Mouse (Mus musculus) midbrain, postnatal 0 days (tissue): Measurements from ENCODE around the gene Aunip. TPM values are rescaled to one million over a fixed set of nuclear protein-coding genes. Genes with fewer than 3 reads are reported as not detected.

Source experiments
- ATAC-seq: fragments of 200-750 bp; cut with Nextera tagmentation; 2 replicates; pipeline ENCODE4 v1.8.0; 2017; ENCODE audit warnings: moderate number of reproducible peaks, mild to moderate bottlenecking, moderate TSS enrichment, moderate library complexity; ENCODE audit not compliant: low FRiP score
- DNase-seq: peaks from one replicate; pipeline ENCODE4 v3.0.0-alpha.2; 2015; ENCODE audit warnings: low spot score
- H3K27ac ChIP-seq: fragments of 300-500 bp; sonication (generic); 2 replicates; pipeline ENCODE4 v1.5.1; 2014; ENCODE audit warnings: low read depth, mild to moderate bottlenecking, low read length, mixed read lengths
- H3K27me3 ChIP-seq: fragments of 300-500 bp; sonication (generic); 2 replicates; pipeline ENCODE4 v1.6.1; 2014; ENCODE audit warnings: low read length, control low read depth, mixed read lengths; ENCODE audit not compliant: insufficient read depth
- H3K36me3 ChIP-seq: fragments of 300-500 bp; sonication (generic); 2 replicates; pipeline ENCODE4 v1.6.1; 2014; ENCODE audit warnings: low read length, control low read depth, mixed read lengths; ENCODE audit not compliant: insufficient read depth
- H3K4me1 ChIP-seq: fragments of 300-500 bp; sonication (generic); 2 replicates; pipeline ENCODE4 v1.6.1; 2014; ENCODE audit warnings: mild to moderate bottlenecking, control low read depth, antibody characterized with exemption, low read length, mixed read lengths; ENCODE audit not compliant: insufficient read depth
- H3K4me2 ChIP-seq: fragments of 300-500 bp; sonication (generic); 2 replicates; pipeline ENCODE4 v1.6.1; 2014; ENCODE audit warnings: low read depth, mild to moderate bottlenecking, low read length, mixed read lengths; ENCODE audit not compliant: poor library complexity, severe bottlenecking
- H3K4me3 ChIP-seq: fragments of 300-500 bp; sonication (generic); 2 replicates; pipeline ENCODE4 v1.5.1; 2014; ENCODE audit warnings: low read depth, mild to moderate bottlenecking, low read length, moderate library complexity
- H3K9ac ChIP-seq: fragments of 300-500 bp; sonication (generic); replicated peaks from 2 replicates; pipeline ENCODE4 v1.6.1; 2014; ENCODE audit warnings: mild to moderate bottlenecking, low read length, moderate library complexity, mixed read lengths; ENCODE audit not compliant: poor library complexity, severe bottlenecking
- H3K9me3 ChIP-seq: fragments of 300-500 bp; sonication (generic); 2 replicates; pipeline ENCODE4 v1.6.1; 2016; ENCODE audit warnings: low read length, control low read depth
- CTCF ChIP-seq: IDR thresholded peaks from 2 replicates; pipeline ENCODE4 v1.5.1; 2016; ENCODE audit warnings: antibody characterized with exemption, mild to moderate bottlenecking
- WGBS: fragments of 180-500 bp; shearing (Covaris S2); extraction: QIAGEN DNeasy Blood & Tissue Kit; methylation state at CpG from one replicate; pipeline ENCODE4 v1.1.7; 2014; 5-methylcytosine and 5-hydroxymethylcytosine counted together
- polyA plus RNA-seq: library from polyadenylated mRNA; unstranded; fragments of >200 nt; fragmentation: Nextera tagmentation; extraction: Ambion mirVana; gene quantifications from 2 replicates; pipeline ENCODE4 v1.2.1, GENCODE M21; 2015
- total RNA-seq: library from RNA; depleted of rRNA; stranded (reverse); fragments of >200 nt; gene quantifications from 2 replicates; pipeline ENCODE4 v1.2.3, GENCODE M21; 2014

The Aunip gene
- total and polyA plus RNA-seq, 2 experiments from 2014 or later = 0.91 to 1.5 TPM

- H3K9ac ChIP-seq = peak within 1 kb of the TSS; percentile 99
- H3K27ac ChIP-seq = peak within 1 kb of the TSS; percentile 99
- DNase-seq (peak; percentile 99), ATAC-seq (peak; percentile 95)
- H3K36me3 ChIP-seq = no peaks in the 10 kb centered on the region
- WGBS = 0% methylated on average over 31 of the region's 31 CpGs
- no peak for TF ChIP-seq CTCF
- peak within 1 kb of the TSS; percentile 86 for H3K4me2 ChIP-seq
- no peaks in the 10 kb centered on the region for H3K27me3 ChIP-seq
- H3K4me1 ChIP-seq = peaks cover 22% of the 10 kb centered on the region; the same call in 1 of the 2 replicates
- H3K9me3 ChIP-seq = no peaks in the 10 kb centered on the region
- H3K4me3 ChIP-seq = peak within 1 kb of the TSS; percentile 94
Observed at GRCm38 (mm10) chr4:134468215-134468575, 42.6 kb upstream of the Aunip start, which contains the start of gene Stmn1. Stmn1 (plus strand) TSS chr4:134468320.

- ATAC-seq = peak; percentile 85
- WGBS = 1% methylated on average over 61 of the region's 68 CpGs
Observed at GRCm38 (mm10) chr4:134468578-134469266, 42.1 kb upstream of the Aunip start.

GRCm38 (mm10) chr4:134469341-134469796, 41.4 kb upstream of the Aunip start:
- peak overlapping the region; percentile 86 for H3K4me2 ChIP-seq
- peak; percentile 74 for DNase-seq
- H3K4me1 ChIP-seq = peaks cover 26% of the 10 kb centered on the region; the same call in 1 of the 2 replicates
- H3K27me3 ChIP-seq = no peaks in the 10 kb centered on the region
- H3K4me3 ChIP-seq = peak overlapping the region; percentile 94
- 2% methylated on average over 6 of the region's 6 CpGs for WGBS
- H3K9ac ChIP-seq = peak overlapping the region; percentile 99
- peak overlapping the region; percentile 99 for H3K27ac ChIP-seq
- TF ChIP-seq CTCF = no peak
- H3K9me3 ChIP-seq = no peaks in the 10 kb centered on the region
- H3K36me3 ChIP-seq = peaks cover 7% of the 10 kb centered on the region
- peak; percentile 21; the same call in 1 of the 2 replicates for ATAC-seq

More at GRCm38 (mm10) chr4:134468578-134469266, 42.1 kb upstream of the Aunip start:
- peak overlapping the region; percentile 99 for H3K9ac ChIP-seq
- H3K27ac ChIP-seq = peak overlapping the region; percentile 99
- H3K36me3 ChIP-seq = peaks cover under 1% of the 10 kb centered on the region; the same call in 1 of the 2 replicates
- H3K4me3 ChIP-seq = peak overlapping the region; percentile 94
- H3K4me2 ChIP-seq = peak overlapping the region; percentile 86
- H3K9me3 ChIP-seq = no peaks in the 10 kb centered on the region
- no peak for TF ChIP-seq CTCF
- no peaks in the 10 kb centered on the region for H3K27me3 ChIP-seq
- H3K4me1 ChIP-seq = peaks cover 22% of the 10 kb centered on the region; the same call in 1 of the 2 replicates
- peak; percentile 96 for DNase-seq

GRCm38 (mm10) chr4:134469985-134470384, 40.8 kb upstream of the Aunip start:
- no peaks in the 10 kb centered on the region for H3K9me3 ChIP-seq
- peaks cover 13% of the 10 kb centered on the region for H3K36me3 ChIP-seq
- H3K9ac ChIP-seq = peak overlapping the region; percentile 99
- TF ChIP-seq CTCF = no peak
- ATAC-seq = no peak
- DNase-seq = no peak
- H3K27me3 ChIP-seq = no peaks in the 10 kb centered on the region
- H3K4me1 ChIP-seq = peaks cover 25% of the 10 kb centered on the region; the same call in 1 of the 2 replicates
- 11% methylated on average over 3 of the region's 3 CpGs for WGBS
- H3K4me2 ChIP-seq = peak overlapping the region; percentile 86
- peak overlapping the region; percentile 94 for H3K4me3 ChIP-seq
- peak overlapping the region; percentile 99 for H3K27ac ChIP-seq

- TF ChIP-seq CTCF = peak; percentile 66
- Histone ChIP-seq H3K4me1 (peaks cover 21% of the 10 kb centered on the region; the same call in 1 of the 2 replicates), H3K27ac (peak overlapping the region; percentile 99), H3K4me2 (peak overlapping the region; percentile 86), H3K36me3 (peaks cover 24% of the 10 kb centered on the region), H3K9ac (no peak overlapping the region), H3K9me3 (no peaks in the 10 kb centered on the region), H3K27me3 (no peaks in the 10 kb centered on the region), H3K4me3 (peak overlapping the region; percentile 94)
- ATAC-seq (no peak), DNase-seq (no peak)
Observed at GRCm38 (mm10) chr4:134471469-134471868, 39.3 kb upstream of the Aunip start.

GRCm38 (mm10) chr4:134473764-134474163, 37.0 kb upstream of the Aunip start:
- 52% methylated on average over 4 of the region's 4 CpGs for WGBS
- Histone ChIP-seq H3K4me2 (no peak overlapping the region), H3K9ac (0 out of 2 replicates have a peak overlapping the region, but pooled peaks have one; percentile 33), H3K36me3 (peaks cover 32% of the 10 kb centered on the region), H3K4me1 (peaks cover 19% of the 10 kb centered on the region; the same call in 1 of the 2 replicates), H3K27me3 (no peaks in the 10 kb centered on the region), H3K27ac (peak overlapping the region; percentile 74), H3K9me3 (no peaks in the 10 kb centered on the region), H3K4me3 (no peak overlapping the region)
- ATAC-seq = no peak
- no peak for DNase-seq
- TF ChIP-seq CTCF = no peak
